Mouse (Mus musculus) CH12.LX (cell line): ENCODE measurements at regions not wholly inside any gene's neighbourhood (a gene's known extent, or its start where the extent isn't known, plus 50 kb on each side); places are given as distances from the start of the nearest gene placed in this dataset.

Experiments used
- DNase-seq: peaks from one replicate; pipeline ENCODE4 v3.0.0-alpha.2; 2013; ENCODE audit errors: extremely low read depth
- H3K27ac ChIP-seq: 2 replicates; pipeline ENCODE4 v1.5.1; 2012; ENCODE audit warnings: low read depth, mild to moderate bottlenecking, control low read depth, moderate library complexity; ENCODE audit not compliant: insufficient read depth
- H3K27me3 ChIP-seq: replicated peaks from 2 replicates; pipeline ENCODE3; 2012; ENCODE audit warnings: inconsistent platforms
- H3K36me3 ChIP-seq, 2 experiments: replicated peaks in 1 of 2; 2 replicates each; pipeline versions ENCODE3 to v1.6.1; 2012; ENCODE audit warnings: inconsistent platforms in 1 of 2, low read length in 1 of 2, mild to moderate bottlenecking in 1 of 2, mixed read lengths in 1 of 2, moderate library complexity in 1 of 2; ENCODE audit not compliant: control insufficient read depth in 1 of 2, insufficient read depth in 1 of 2
- H3K4me1 ChIP-seq, 2 experiments: 2 replicates each; pipeline ENCODE4 v1.6.1; 2012; ENCODE audit warnings: inconsistent platforms in 1 of 2, moderate library complexity in 1 of 2; ENCODE audit not compliant: insufficient read depth in 2 of 2, control insufficient read depth in 1 of 2
- H3K4me2 ChIP-seq: 2 replicates; pipeline ENCODE4 v1.6.1; 2012; ENCODE audit warnings: low read depth, mild to moderate bottlenecking, control low read depth; ENCODE audit not compliant: poor library complexity, insufficient read depth, severe bottlenecking
- H3K4me3 ChIP-seq, 3 experiments: fragments of 150-350 bp in 1 of 3; sonication (generic) in 1 of 3; replicated peaks in 1 of 3; 2 replicates each; pipeline versions ENCODE3 to v1.5.1; 2011 to 2012; ENCODE audit warnings: low read depth in 2 of 3, low read length in 2 of 3, mild to moderate bottlenecking in 2 of 3, moderate library complexity in 2 of 3, control low read depth in 1 of 3, improper control_type of control experiment in 1 of 3, inconsistent platforms in 1 of 3, mixed read lengths in 1 of 3; ENCODE audit not compliant: poor library complexity in 1 of 3
- H3K79me2 ChIP-seq: replicated peaks from 2 replicates; pipeline ENCODE4 v1.6.1; 2012; ENCODE audit warnings: mild to moderate bottlenecking, moderate library complexity; ENCODE audit not compliant: control insufficient read depth, poor library complexity, insufficient read depth, severe bottlenecking; ENCODE audit errors: extremely low read depth
- H3K9ac ChIP-seq: 2 replicates; pipeline ENCODE4 v1.6.1; 2012; ENCODE audit warnings: low read depth, mild to moderate bottlenecking, control low read depth, moderate library complexity; ENCODE audit not compliant: insufficient read depth
- H3K9me3 ChIP-seq: replicated peaks from 2 replicates; pipeline ENCODE3; 2012; ENCODE audit warnings: low read length, inconsistent platforms, mixed read lengths
- CHD1 ChIP-seq: IDR thresholded peaks from 2 replicates; pipeline ENCODE4 v1.6.1; 2012; ENCODE audit warnings: low read depth, low read length, improper control_type of control experiment, inconsistent platforms
- CHD2 ChIP-seq: IDR thresholded peaks from 2 replicates; pipeline ENCODE4 v1.6.1; 2011; ENCODE audit warnings: low read length, improper control_type of control experiment
- EP300 ChIP-seq: IDR thresholded peaks from 2 replicates; pipeline ENCODE4 v1.6.1; 2011; ENCODE audit warnings: low read length, improper control_type of control experiment
- ETS1 ChIP-seq: conservative IDR thresholded peaks from 2 replicates; pipeline ENCODE4 v1.6.1; 2012; ENCODE audit warnings: low read depth, mild to moderate bottlenecking, inconsistent platforms, low read length, improper control_type of control experiment, moderate library complexity
- GABPA ChIP-seq: IDR thresholded peaks from 2 replicates; pipeline ENCODE4 v1.6.1; 2012; ENCODE audit warnings: low read depth, low read length, improper control_type of control experiment, inconsistent platforms; ENCODE audit not compliant: insufficient replicate concordance
- JUN ChIP-seq: IDR thresholded peaks from 2 replicates; pipeline ENCODE4 v1.6.1; 2011; ENCODE audit warnings: low read depth, mild to moderate bottlenecking, low read length, improper control_type of control experiment, moderate library complexity; ENCODE audit not compliant: insufficient read depth
- JUND ChIP-seq: conservative IDR thresholded peaks from 2 replicates; pipeline ENCODE4 v1.6.1; 2011; ENCODE audit warnings: low read depth, low read length, improper control_type of control experiment
- MAFK ChIP-seq: IDR thresholded peaks from 2 replicates; pipeline ENCODE4 v1.6.1; 2011; ENCODE audit warnings: low read length, improper control_type of control experiment; ENCODE audit not compliant: insufficient replicate concordance
- MAX ChIP-seq: IDR thresholded peaks from 2 replicates; pipeline ENCODE4 v1.6.1; 2011; ENCODE audit warnings: low read length, improper control_type of control experiment
- NRF1 ChIP-seq: IDR thresholded peaks from 2 replicates; pipeline ENCODE4 v1.6.1; 2014; ENCODE audit warnings: low read depth, mild to moderate bottlenecking, inconsistent platforms, low read length, improper control_type of control experiment, moderate library complexity
- POLR2A ChIP-seq: IDR thresholded peaks from 2 replicates; pipeline ENCODE4 v1.6.1; 2011; ENCODE audit warnings: low read depth, mild to moderate bottlenecking, improper control_type of control experiment, low read length
- POLR2AphosphoS2 ChIP-seq: IDR thresholded peaks from 2 replicates; pipeline ENCODE4 v1.6.1; 2011; ENCODE audit warnings: low read depth, low read length, improper control_type of control experiment
- UBTF ChIP-seq: IDR thresholded peaks from 2 replicates; pipeline ENCODE4 v1.6.1; 2012; ENCODE audit warnings: low read depth, mild to moderate bottlenecking, inconsistent platforms, low read length, improper control_type of control experiment, moderate library complexity
- ZC3H11A ChIP-seq: IDR thresholded peaks from 2 replicates; pipeline ENCODE4 v1.6.1; 2012; ENCODE audit warnings: low read depth, mild to moderate bottlenecking, inconsistent platforms, low read length, improper control_type of control experiment
- ZKSCAN1 ChIP-seq: IDR thresholded peaks from 2 replicates; pipeline ENCODE4 v1.6.1; 2012; ENCODE audit warnings: low read depth, inconsistent platforms, low read length, improper control_type of control experiment, borderline replicate concordance
- dilution Hi-C: fragments of 300-500 bp; cut with MboI; formaldehyde crosslinking; loops from 2 replicates; pipeline ENCODE4 v1.14.3; 2020; ENCODE audit warnings: low sequenced_read_pairs; ENCODE audit not compliant: extremely low pct_unique_long_range_greater_than_20kb, extremely low pct_ligation_motif_present
- in situ Hi-C: fragments of 300-500 bp; cut with MboI; formaldehyde crosslinking; loops from 3 replicates; pipeline ENCODE4 v1.14.3; 2019; ENCODE audit warnings: low sequenced_read_pairs, low pct_ligation_motif_present, low pct_unique_long_range_greater_than_20kb, mixed read lengths

GRCm38 (mm10) chr2:51473753-51474152 is 153.6 kb upstream of the Tas2r134 start:
- in situ Hi-C loops = no loop called here
- H3K4me1 ChIP-seq = no peaks in the 10 kb centered on the region
- H3K4me3 ChIP-seq = no peak overlapping the region
- no peaks in the 10 kb centered on the region for H3K9me3 ChIP-seq
- H3K36me3 ChIP-seq = no peaks in the 10 kb centered on the region
- no peak overlapping the region for H3K27ac ChIP-seq
- no peaks in the 10 kb centered on the region for H3K27me3 ChIP-seq
- dilution Hi-C loops = no loop called here
- TF ChIP-seq CHD1 (no peak), ZKSCAN1 (no peak), EP300 (no peak), CHD2 (no peak), UBTF (no peak), ETS1 (no peak), POLR2A (no peak)
- H3K9ac ChIP-seq = no peak overlapping the region
- no peak for DNase-seq
- no peak overlapping the region for H3K4me2 ChIP-seq
- H3K79me2 ChIP-seq = no peaks in the 10 kb centered on the region

- dilution Hi-C loops = no loop called here
- no peak for TF ChIP-seq UBTF
- TF ChIP-seq JUN = no peak
- TF ChIP-seq ZC3H11A = no peak
- no peak for TF ChIP-seq POLR2AphosphoS2
- TF ChIP-seq JUND = no peak
- no peak for TF ChIP-seq MAX
- no peak for TF ChIP-seq GABPA
- TF ChIP-seq MAFK = no peak
- no peak for TF ChIP-seq NRF1
- TF ChIP-seq, all 38 proteins: peak for 0
These were observed 160.2 kb upstream of the Tas2r134 start for GRCm38 (mm10) chr2:51467027-51467694.

More at GRCm38 (mm10) chr2:51467027-51467694, 160.2 kb upstream of the Tas2r134 start:
- no peak overlapping the region for H3K4me3 ChIP-seq
- no peak for DNase-seq
- no peak overlapping the region for H3K4me2 ChIP-seq
- no peak overlapping the region for H3K27ac ChIP-seq
- no peaks in the 10 kb centered on the region for H3K36me3 ChIP-seq
- no peaks in the 10 kb centered on the region for H3K79me2 ChIP-seq
- no peak overlapping the region for H3K9ac ChIP-seq
- no peaks in the 10 kb centered on the region for H3K9me3 ChIP-seq
- no peaks in the 10 kb centered on the region for H3K4me1 ChIP-seq
- no peaks in the 10 kb centered on the region for H3K27me3 ChIP-seq
- in situ Hi-C loops = no loop called here
